ENCODE assay signal across 12 mouse cellular contexts in genomic region chr4:59863869-59864268, GRCm38 (mm10). TPM values are rescaled to one million over a fixed set of nuclear protein-coding genes. Genes with fewer than 3 reads are reported as not detected.
DNase-seq lines count a peak whose midpoint lies in the region; ATAC-seq lines count a peak whose summit lies in the region.
"Had no signal": no experiment of that assay in that cellular context is flagged by ENCODE, and none has a peak within 500 bp of the region (broad histone marks: within the 10 kb centered on the region; RNA-seq: fewer than 3 reads in every experiment).

No protein-coding gene starts in this region.

- H3K4me2 ChIP-seq in liver, embryonic 15.5 days, result peak overlapping the region; percentile 4
- H3K4me2 ChIP-seq: embryonic facial prominence, embryonic 13.5 days; neural tube, embryonic 15.5 days had no signal

- 7% methylated on average over 6 of the region's 6 CpGs for WGBS in liver, embryonic 15.5 days (ENCODE audit: insufficient replicate concordance)

- no peak overlapping the region for H3K4me3 ChIP-seq in liver, embryonic 15.5 days (replicated peaks)
- H3K4me3 ChIP-seq: embryonic facial prominence, embryonic 13.5 days; neural tube, embryonic 15.5 days had no signal

- H3K9me3 ChIP-seq in liver, embryonic 15.5 days (replicated peaks), result no peaks in the 10 kb centered on the region
- H3K9me3 ChIP-seq: embryonic facial prominence, embryonic 13.5 days; neural tube, embryonic 15.5 days had no signal

- H3K4me1 ChIP-seq in liver, embryonic 15.5 days (replicated peaks), result peaks cover 25% of the 10 kb centered on the region

- ATAC-seq in liver, embryonic 15.5 days (ENCODE audit: insufficient read depth), result peak; percentile 57
- ATAC-seq: intestine, embryonic 16.5 days had no signal

- peak; percentile 22 to 44 for DNase-seq in spleen, postnatal 36 days (ENCODE audit: low spot score in 2 of 2)
- DNase-seq in spleen, adult 18-20 months, result no peak
- peak; percentile 39 to 67 for DNase-seq in heart, adult 9 months (ENCODE audit: low spot score in 2 of 2)
- no peak for DNase-seq in left cerebral cortex, postnatal 36 days (ENCODE audit: low spot score in 2 of 2)
- DNase-seq in left cerebral cortex, postnatal 25 days (ENCODE audit: low spot score in 2 of 2), result no peak
- DNase-seq in cerebellum, postnatal 14 days, result no peak
- DNase-seq: cerebellum, adult 18-20 months; layer of hippocampus, postnatal 36 days had no signal

- H3K27ac ChIP-seq in liver, embryonic 15.5 days (replicated peaks), result peak overlapping the region; percentile 19; the same call in 1 of the 2 replicates
- H3K27ac ChIP-seq: embryonic facial prominence, embryonic 13.5 days; neural tube, embryonic 15.5 days had no signal

- intact Hi-C loops in left cerebral cortex, postnatal 36 days (cut with DNase I), result no loop called here
- intact Hi-C loops in left cerebral cortex, postnatal 25 days (cut with DNase I), result loop anchor here (10.0 kb wide), 2 partner anchors 239 to 489 kb away; partner anchors contain the start of gene E130308A19Rik

- no peaks in the 10 kb centered on the region; the same call in 1 of the 2 replicates for H3K36me3 ChIP-seq in liver, embryonic 15.5 days (replicated peaks)
- H3K36me3 ChIP-seq: embryonic facial prominence, embryonic 13.5 days; neural tube, embryonic 15.5 days had no signal

- no peak overlapping the region for H3K9ac ChIP-seq in liver, embryonic 15.5 days
- H3K9ac ChIP-seq: embryonic facial prominence, embryonic 13.5 days; neural tube, embryonic 15.5 days had no signal

- no peaks in the 10 kb centered on the region for H3K27me3 ChIP-seq in liver, embryonic 15.5 days
- H3K27me3 ChIP-seq: embryonic facial prominence, embryonic 13.5 days; neural tube, embryonic 15.5 days had no signal

RNA-seq across cellular contexts. Expression of gene Slc46a2, which starts 51.0 kb away (rescaled TPM):
- not detected in 2 replicates for polyA plus RNA-seq in liver, embryonic 15.5 days (2015; fragmentation: Nextera tagmentation; extraction: Ambion mirVana)
- not detected for total RNA-seq in left cerebral cortex, postnatal 36 days (2021)
- total RNA-seq in left cerebral cortex, postnatal 25 days (2021), result not detected
- total RNA-seq: layer of hippocampus, postnatal 36 days had no signal
- polyA plus RNA-seq: intestine, embryonic 16.5 days had no signal

RNA-seq across cellular contexts. Expression of gene Snx30, which starts 58.2 kb away (rescaled TPM):
- 3.7 and 4.3 TPM in 2 replicates for polyA plus RNA-seq in liver, embryonic 15.5 days (2015; fragmentation: Nextera tagmentation; extraction: Ambion mirVana)
- total RNA-seq in left cerebral cortex, postnatal 36 days (2021), result 10 to 100 TPM; 31.8 to 33.8 TPM
- total RNA-seq in left cerebral cortex, postnatal 25 days (2021), result 10 to 100 TPM; 35.8 to 37.8 TPM

Comparison
In these comparisons a context has a peak if more than half of its experiments do, and no peak if none do; other contexts are left out.
1. DNase-seq: peak in spleen, postnatal 36 days (2 of 2) and heart, adult 9 months (2 of 2); none in spleen, adult 18-20 months (0 of 2), left cerebral cortex, postnatal 36 days (0 of 2), left cerebral cortex, postnatal 25 days (0 of 2) and cerebellum, postnatal 14 days (0 of 2).